Mouse (Mus musculus) urinary bladder, postnatal 14 days (tissue): ENCODE data around the gene Kcnma1.

ENCODE experiments used
- DNase-seq: peaks from one replicate; pipeline ENCODE4 v3.0.0; 2021; ENCODE audit warnings: low spot score

Gene Kcnma1

DNA sequence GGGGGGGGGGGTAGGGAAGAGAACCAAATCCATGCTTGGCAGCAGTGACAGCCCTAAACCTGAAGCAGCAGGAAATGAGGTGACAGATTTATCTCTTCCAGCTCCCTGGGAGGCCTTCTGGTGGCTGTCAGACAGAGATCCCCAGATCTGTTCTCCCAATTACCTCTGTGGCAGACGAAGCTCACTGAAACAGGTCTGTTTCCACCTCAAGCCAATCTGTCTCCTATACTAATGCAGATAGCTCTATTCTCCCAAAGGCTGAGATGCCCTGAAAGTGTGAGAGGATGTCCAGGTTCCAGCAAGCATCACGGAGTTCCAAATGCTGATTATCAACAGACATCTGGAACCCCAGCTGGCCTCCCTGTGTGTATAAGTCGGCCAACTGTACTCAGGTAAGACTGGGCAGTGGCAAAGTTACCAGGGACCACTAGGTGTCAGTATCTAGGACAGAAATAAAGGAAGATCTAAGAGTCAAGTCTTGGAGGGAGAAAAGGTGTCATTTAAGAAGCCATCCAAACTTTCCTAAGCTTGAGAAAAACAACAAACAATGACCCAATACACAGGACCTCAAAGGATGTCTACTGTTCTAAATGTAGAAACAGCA is 329.7 kb downstream of the Kcnma1 start:
- no peak for DNase-seq

DNA sequence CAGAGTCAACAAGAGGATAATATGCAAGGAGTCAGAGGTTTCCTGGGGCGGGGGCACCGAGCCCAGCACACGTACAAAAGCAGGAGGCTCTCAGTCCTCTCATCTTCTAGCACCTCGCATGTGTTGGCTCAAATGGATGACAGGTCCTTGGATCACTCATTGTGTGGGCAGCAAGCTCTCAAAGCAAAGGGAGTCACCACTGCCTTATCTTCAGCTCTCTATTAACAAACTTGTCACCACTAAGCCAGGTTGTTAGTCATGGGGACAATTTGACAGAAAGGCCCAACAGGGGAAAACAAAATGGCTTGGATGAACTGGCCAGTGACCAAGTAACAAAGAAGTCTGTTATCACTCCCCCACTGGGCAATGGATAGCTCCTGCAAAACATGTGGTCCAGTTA is 331.5 kb downstream of the Kcnma1 start:
- DNase-seq: peak; percentile 10

GRCm38 (mm10) chr14:23679378-23679777 is 334.9 kb downstream of the Kcnma1 start:
- no peak for DNase-seq

- no peak for DNase-seq
Observed at GRCm38 (mm10) chr14:23666420-23666819, 347.9 kb downstream of the Kcnma1 start.

- no peak for DNase-seq
Observed at GRCm38 (mm10) chr14:23651682-23652081, 362.6 kb downstream of the Kcnma1 start.

GRCm38 (mm10) chr14:23650126-23650525 is 364.2 kb downstream of the Kcnma1 start:
- DNase-seq: no peak

DNA sequence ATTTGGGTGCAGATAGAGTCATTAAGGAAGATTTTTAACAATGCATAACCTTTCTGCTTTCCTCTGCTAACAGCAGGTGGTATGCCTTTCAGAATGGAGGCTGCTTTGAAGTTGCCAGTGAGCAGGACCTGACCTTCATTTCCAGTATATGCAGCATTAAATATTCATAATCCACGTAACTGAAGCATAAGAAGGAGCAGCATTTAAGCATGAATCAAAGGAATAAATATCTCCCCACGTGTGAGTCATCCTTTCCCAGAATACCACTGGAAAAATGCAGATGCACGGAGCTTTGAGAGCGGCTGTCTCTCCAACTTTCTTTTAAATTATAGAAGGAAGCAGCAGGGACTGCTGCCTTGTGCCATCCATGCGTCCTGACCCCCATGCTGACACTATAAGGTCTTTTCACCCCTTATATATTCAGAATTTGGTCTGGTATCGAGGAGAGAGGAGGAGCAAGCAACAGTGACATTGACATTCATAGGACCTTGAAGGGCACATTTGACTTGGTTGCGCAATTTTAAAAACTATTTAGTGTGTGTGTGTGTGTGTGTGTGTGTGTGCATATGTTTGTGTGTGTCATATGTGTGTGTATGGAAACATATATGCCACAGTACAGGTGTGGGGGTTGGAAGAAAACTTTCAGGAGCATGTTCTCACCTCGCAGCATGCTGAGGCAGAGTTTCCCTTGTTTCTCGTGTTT is 368.8 kb downstream of the Kcnma1 start:
- no peak for DNase-seq

- no peak for DNase-seq
Observed at GRCm38 (mm10) chr14:23643162-23643561, 371.1 kb downstream of the Kcnma1 start.

GRCm38 (mm10) chr14:23640665-23641064 is 373.6 kb downstream of the Kcnma1 start:
- no peak for DNase-seq

DNA sequence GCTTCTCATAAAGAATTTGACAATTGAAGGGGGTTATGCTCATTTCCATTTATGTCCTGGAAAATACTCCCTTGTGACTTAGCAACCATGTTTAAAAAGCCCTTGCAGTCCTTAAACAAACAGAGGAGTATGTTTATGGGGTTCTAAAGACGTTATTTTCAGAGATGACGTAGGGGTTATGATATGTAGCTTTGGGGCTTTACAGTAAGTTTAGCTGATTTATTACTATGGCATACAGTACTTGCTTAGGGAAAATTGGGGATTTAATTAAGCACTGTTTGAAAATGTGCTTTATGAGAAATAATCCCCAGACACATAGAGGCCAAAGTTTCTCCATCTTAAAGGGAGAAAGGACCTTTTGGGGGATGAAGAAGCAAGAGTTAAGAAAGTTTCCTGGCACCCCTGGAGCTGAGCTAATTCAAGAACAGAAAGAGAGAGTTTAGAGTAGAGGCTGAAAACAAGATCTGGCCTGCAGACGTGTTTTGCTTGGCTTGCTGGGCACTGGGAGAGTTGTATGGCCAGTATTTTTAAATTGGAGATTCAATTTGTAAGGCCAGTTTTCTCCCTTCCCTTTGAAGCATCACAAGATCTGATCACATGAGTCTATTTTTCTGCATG is 376.1 kb downstream of the Kcnma1 start:
- no peak for DNase-seq

DNA sequence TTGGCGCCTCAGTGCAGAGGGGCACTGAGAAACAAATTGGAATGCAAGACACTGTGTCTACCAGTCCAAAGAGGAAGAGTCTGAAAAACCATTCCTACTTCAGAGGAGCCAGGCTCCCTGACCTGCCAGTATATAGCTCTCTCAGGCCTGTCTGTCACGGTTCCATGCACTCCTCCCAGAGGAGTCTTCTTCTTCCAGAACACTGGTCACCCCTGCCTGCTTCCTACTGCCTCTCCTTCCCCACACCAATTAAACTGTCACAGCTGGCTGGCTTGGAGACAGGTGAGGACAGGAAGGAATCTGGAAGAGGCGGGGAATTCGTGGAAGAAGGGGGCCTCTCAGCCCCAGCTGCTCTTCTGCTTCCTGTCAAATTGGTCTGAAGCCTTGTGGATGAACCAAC is 378.4 kb downstream of the Kcnma1 start:
- no peak for DNase-seq

DNA sequence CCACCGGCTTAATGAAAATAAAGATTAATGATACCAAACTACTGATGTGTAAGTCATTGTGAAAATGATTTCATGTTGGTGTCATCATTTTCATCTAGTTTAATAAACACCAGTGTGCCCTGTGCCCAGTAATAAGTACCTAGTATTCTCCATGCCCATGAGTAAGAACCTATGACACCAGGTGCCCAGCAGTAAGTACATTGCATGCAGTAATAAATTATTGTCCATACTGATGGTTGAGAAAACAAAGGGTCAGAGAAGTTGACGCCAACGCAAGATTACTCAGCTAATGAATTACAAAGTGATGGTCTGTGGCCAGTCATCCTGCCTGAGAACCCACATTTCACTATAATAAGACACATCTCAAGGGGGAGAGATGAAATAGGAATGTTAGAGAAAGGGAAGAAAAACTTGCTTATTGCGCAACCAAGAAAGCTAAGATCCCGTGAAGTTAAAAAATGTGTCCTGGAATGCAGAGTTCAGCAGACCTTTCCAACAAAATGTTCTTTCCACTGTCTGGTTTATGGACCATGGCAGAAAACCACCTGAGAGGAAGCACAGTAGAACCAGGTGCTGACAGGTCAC is 381.2 kb downstream of the Kcnma1 start:
- no peak for DNase-seq

DNA sequence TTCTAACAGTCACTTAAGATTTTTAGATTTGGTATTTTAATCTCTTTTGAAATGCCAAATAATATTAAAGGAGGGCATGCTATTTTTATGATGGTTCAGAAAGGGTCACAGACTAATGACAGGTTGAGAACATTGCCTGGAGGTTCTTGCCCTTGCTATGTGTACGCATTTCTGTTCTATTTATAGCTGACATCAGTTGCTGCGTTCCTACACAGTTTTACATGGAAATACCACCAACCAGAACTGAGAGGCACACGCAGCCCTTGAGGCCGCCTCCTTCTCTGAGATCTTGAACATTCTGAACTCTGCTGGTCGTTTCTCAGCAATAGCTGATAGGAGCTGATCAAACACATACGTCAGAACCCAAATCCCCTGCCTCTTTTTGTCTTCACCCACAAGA is 387.4 kb downstream of the Kcnma1 start:
- DNase-seq: no peak

- DNase-seq: no peak
Observed at GRCm38 (mm10) chr14:23626114-23626513, 388.2 kb downstream of the Kcnma1 start.

DNA sequence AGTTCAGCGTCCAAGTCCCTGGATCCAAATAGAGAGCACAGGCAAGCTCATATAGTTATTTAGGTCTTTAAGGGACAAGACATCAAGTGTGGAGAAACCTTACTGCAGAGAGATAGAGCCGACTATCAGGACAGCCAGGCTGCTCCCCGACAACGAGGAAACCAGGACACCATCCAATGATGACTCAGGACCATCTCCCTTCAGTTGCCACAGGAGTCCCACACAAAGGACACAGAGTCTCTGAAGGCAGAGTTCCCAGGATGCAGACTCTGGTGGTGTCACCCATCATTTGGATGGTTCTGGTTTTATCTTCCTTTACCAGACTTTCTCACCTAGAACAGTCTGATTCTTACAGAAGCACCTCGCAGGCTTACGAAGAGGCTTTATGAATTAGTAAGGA is 388.9 kb downstream of the Kcnma1 start:
- DNase-seq: no peak

GRCm38 (mm10) chr14:23624455-23624854 is 389.8 kb downstream of the Kcnma1 start:
- no peak for DNase-seq

- DNase-seq: no peak
Observed at GRCm38 (mm10) chr14:23620685-23621084, 393.6 kb downstream of the Kcnma1 start.

GRCm38 (mm10) chr14:23618973-23619372 is 395.3 kb downstream of the Kcnma1 start:
- no peak for DNase-seq

DNA sequence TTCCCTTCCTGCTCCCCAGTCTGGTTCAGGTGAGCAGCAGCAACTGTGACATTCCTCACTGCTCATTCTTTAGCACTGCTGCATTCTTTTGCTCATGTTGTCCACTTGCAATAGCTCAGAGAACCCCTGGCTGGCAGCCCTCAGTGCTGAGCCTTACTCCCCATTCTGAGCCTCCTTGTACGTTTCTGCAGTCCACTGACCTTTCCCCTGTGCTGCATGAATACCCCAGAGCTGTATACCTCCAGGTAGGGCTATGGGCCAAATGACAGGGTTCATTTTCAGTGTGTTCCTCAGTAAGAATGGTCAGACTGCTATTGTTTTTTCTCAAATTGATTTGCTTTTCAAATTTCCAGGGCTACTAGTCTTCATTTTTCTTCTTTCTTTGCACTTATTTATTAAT is 396.2 kb downstream of the Kcnma1 start:
- no peak for DNase-seq

DNA sequence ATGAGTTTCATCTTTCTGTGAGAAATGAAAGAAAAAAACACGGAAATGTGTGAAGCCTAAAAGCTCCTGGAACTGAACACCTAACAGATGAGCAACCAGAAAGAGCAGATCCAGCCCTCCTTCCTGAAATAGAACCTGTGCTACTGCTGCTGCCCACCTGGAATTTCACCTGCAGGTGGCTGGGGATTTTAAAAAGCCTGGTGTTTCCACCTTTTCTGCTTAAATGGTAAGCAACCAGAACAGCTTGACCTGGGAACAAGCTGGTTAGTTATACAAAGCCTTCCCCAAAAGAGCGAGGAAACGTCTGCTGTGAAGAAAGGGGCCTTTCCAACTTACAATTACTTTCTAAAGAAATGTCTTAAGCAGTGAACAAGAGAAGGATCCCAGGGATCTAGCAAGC is 404.2 kb downstream of the Kcnma1 start:
- no peak for DNase-seq

- no peak for DNase-seq
Observed at GRCm38 (mm10) chr14:23605740-23606139, 408.6 kb downstream of the Kcnma1 start.

GRCm38 (mm10) chr14:23602937-23603336 is 411.4 kb downstream of the Kcnma1 start:
- no peak for DNase-seq

DNA sequence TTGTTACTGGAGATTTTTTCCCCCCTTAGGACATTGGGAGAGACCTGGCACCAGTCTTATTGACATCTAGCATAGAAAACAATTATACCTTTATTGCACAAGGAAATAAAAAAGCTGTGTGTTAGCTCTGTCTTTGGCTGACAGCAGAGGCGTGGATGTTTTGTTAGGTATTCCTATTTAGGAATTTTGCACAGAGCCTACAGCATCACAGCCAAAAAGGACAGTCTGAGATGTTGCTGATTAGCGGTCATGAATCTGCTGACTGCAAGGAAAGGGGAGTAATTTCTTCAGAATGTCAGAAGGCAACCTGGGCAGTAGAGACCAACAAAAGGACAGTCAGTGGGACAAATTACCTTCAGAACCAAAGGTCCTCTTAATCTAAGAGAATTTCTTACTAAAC is 412.2 kb downstream of the Kcnma1 start:
- DNase-seq: no peak
